Mouse (Mus musculus) heart, embryonic 14.5 days (tissue): ENCODE measurements around the gene Vps13a. TPM values are rescaled to one million over a fixed set of nuclear protein-coding genes. Genes with fewer than 3 reads are reported as not detected.
"Not testable (repeated sequence)": the region's sequence is repeated elsewhere in the genome, so short reads cannot be mapped to it uniquely, and the experiment has no call there.

Experiments
- ATAC-seq: fragments of 200-750 bp; cut with Nextera tagmentation; 2 replicates; pipeline ENCODE4 v1.8.0; 2017; ENCODE audit warnings: low read depth, moderate TSS enrichment; ENCODE audit not compliant: insufficient number of reproducible peaks, insufficient read depth, low FRiP score
- H3K27ac ChIP-seq, 2 experiments: fragments of 200-500 bp in 1 of 2; fragments of 300-500 bp in 1 of 2; sonication (generic) in 1 of 2; replicated peaks in 1 of 2; 2 replicates each; pipeline ENCODE4 v1.5.1; 2012 to 2014; ENCODE audit warnings: low read depth in 2 of 2, low read length in 2 of 2, control low read depth in 1 of 2, mild to moderate bottlenecking in 1 of 2, mixed read lengths in 1 of 2; ENCODE audit not compliant: control insufficient read depth in 1 of 2, insufficient read depth in 1 of 2
- H3K27me3 ChIP-seq: fragments of 300-500 bp; sonication (generic); 2 replicates; pipeline ENCODE4 v1.6.1; 2014; ENCODE audit warnings: mild to moderate bottlenecking, low read length, control low read depth; ENCODE audit not compliant: control insufficient read depth, insufficient read depth
- H3K36me3 ChIP-seq: fragments of 300-500 bp; sonication (generic); 2 replicates; pipeline ENCODE4 v1.6.1; 2014; ENCODE audit warnings: mild to moderate bottlenecking, control low read depth, low read length, mixed read lengths; ENCODE audit not compliant: control insufficient read depth, insufficient read depth
- H3K4me1 ChIP-seq, 2 experiments: fragments of 200-500 bp in 1 of 2; fragments of 300-500 bp in 1 of 2; sonication (generic) in 1 of 2; 2 replicates each; pipeline ENCODE4 v1.6.1; 2012 to 2014; ENCODE audit warnings: low read length in 2 of 2, control low read depth in 1 of 2, mixed read lengths in 1 of 2; ENCODE audit not compliant: control insufficient read depth in 2 of 2, insufficient read depth in 2 of 2
- H3K4me2 ChIP-seq: fragments of 300-500 bp; sonication (generic); 2 replicates; pipeline ENCODE4 v1.6.1; 2014; ENCODE audit warnings: mild to moderate bottlenecking, low read length
- H3K4me3 ChIP-seq, 2 experiments: fragments of 200-500 bp in 1 of 2; fragments of 300-500 bp in 1 of 2; sonication (generic) in 1 of 2; 2 replicates each; pipeline ENCODE4 v1.5.1; 2012 to 2014; ENCODE audit warnings: low read length in 2 of 2, mild to moderate bottlenecking in 2 of 2, control low read depth in 1 of 2, low read depth in 1 of 2, moderate library complexity in 1 of 2; ENCODE audit not compliant: control insufficient read depth in 1 of 2, insufficient read depth in 1 of 2
- H3K9ac ChIP-seq: fragments of 300-500 bp; sonication (generic); 2 replicates; pipeline ENCODE4 v1.6.1; 2014; ENCODE audit warnings: mild to moderate bottlenecking, low read length
- H3K9me3 ChIP-seq: fragments of 300-500 bp; sonication (generic); 2 replicates; pipeline ENCODE4 v1.6.1; 2016; ENCODE audit warnings: low read length, control low read depth; ENCODE audit not compliant: control insufficient read depth
- WGBS: fragments of 180-500 bp; shearing (Covaris S2); extraction: QIAGEN DNeasy Blood & Tissue Kit; methylation state at CpG from one replicate; pipeline ENCODE4 v1.1.7; 2014; 5-methylcytosine and 5-hydroxymethylcytosine counted together
- polyA plus RNA-seq: library from polyadenylated mRNA; unstranded; fragments of >200 nt; fragmentation: Nextera tagmentation; extraction: Ambion mirVana; gene quantifications from 2 replicates; pipeline ENCODE4 v1.2.1, GENCODE M21; 2014

Vps13a gene
- polyA plus RNA-seq, 1 experiment from 2014 or later = 11.3 TPM

DNA sequence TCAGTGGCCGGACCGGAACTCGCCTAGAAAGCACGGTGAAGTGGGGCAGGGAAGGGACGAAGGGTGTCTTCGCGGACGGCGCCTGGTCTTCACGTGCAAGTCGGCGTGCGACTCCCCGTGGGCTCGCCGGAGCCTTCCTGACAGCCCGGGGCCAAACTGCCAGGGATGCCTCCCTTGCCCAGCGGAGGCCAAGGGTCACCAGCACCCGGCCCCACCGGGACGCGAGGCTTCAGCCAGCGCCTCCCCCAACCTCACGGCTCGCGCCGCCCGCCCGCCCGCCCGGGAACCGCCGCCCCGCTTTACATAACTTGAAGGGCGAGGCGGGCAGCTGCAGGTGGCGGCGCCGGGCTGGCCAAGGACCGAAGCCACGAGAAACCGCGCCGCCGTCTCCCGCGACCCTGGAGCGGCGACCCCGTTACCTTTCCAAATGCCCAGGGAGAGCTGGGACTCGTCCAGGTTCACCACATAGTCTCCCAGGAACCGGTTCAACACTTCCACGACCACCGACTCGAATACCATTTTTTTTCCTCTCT lies 416 bp downstream of the Vps13a start:
- H3K4me3 ChIP-seq = peak overlapping the region; percentile 67 to 72
- H3K9me3 ChIP-seq = no peaks in the 10 kb centered on the region
- H3K27me3 ChIP-seq = peaks cover 8% of the 10 kb centered on the region; the same call in 1 of the 2 replicates
- peak overlapping the region; percentile 82 for H3K4me2 ChIP-seq
- H3K36me3 ChIP-seq = no peaks in the 10 kb centered on the region
- H3K27ac ChIP-seq = 0 out of 4 replicates have a peak overlapping the region, but pooled peaks have one; percentile 1 to 28
- H3K9ac ChIP-seq = peak overlapping the region; percentile 76
- WGBS = under 1% methylated on average over 55 of the region's 55 CpGs
- H3K4me1 ChIP-seq = peaks cover 0 to 4% of the 10 kb centered on the region in 2 experiments; a peak in 1 of 4 replicates
- peak; percentile 58 for ATAC-seq

DNA sequence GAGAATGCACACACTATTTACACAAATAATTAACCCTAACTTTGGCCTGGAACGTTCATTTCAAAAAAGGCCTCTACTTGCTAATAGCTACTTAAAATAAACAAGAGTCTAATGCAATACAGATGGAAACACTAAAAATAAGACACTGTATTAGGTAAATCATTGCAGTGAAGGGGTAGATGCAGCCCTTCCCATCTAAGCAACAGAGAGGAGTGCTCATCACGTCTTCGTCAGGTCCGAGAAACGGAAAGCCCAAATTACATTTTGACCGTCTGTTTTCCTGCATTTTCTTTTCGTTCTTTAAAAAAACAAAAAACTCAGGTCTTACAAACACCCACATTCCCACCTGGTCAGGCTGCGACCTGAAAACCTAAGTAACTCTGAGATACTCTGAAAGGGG lies 947 bp downstream of the Vps13a start:
- H3K27me3 ChIP-seq = peaks cover 8% of the 10 kb centered on the region; the same call in 1 of the 2 replicates
- ATAC-seq = no peak
- peaks cover 0 to 4% of the 10 kb centered on the region in 2 experiments; a peak in 1 of 4 replicates for H3K4me1 ChIP-seq
- 0 out of 4 replicates have a peak overlapping the region, but pooled peaks of 1 of the 2 experiments have one; percentile 1 for H3K27ac ChIP-seq
- no peaks in the 10 kb centered on the region for H3K9me3 ChIP-seq
- H3K9ac ChIP-seq = peak overlapping the region; percentile 76
- H3K4me2 ChIP-seq = peak overlapping the region; percentile 82
- 17% methylated on average over 8 of the region's 8 CpGs for WGBS
- peak overlapping the region; percentile 67 to 72 for H3K4me3 ChIP-seq
- H3K36me3 ChIP-seq = no peaks in the 10 kb centered on the region

DNA sequence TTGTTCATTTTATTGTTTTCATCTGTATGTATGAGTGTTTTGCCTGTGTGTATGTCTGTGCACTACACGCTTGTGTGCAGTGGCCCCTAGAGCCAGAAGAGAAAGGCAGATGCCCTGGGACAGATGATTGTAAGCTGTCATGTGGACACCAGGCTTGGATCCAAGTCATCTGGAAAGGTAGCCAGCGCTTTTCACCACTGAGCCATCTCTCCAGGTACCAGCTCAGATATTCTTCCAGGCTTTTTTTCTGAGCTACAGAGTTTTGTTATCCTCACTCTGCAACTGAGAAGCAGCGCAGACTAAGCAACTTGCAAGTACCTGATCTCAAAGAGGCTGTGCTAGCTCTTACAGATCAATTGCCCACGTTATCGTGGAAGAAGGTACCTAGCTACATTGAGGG lies 1.5 kb downstream of the Vps13a start:
- WGBS = 72% methylated on average over 5 of the region's 5 CpGs
- Histone ChIP-seq H3K36me3 (no peaks in the 10 kb centered on the region), H3K4me2 (peak overlapping the region; percentile 82), H3K27me3 (peaks cover 8% of the 10 kb centered on the region; the same call in 1 of the 2 replicates), H3K9me3 (no peaks in the 10 kb centered on the region), H3K4me3 (0 out of 4 replicates have a peak overlapping the region, but pooled peaks of 1 of the 2 experiments have one; percentile 72), H3K4me1 (peaks cover 0 to 4% of the 10 kb centered on the region in 2 experiments; a peak in 1 of 4 replicates), H3K9ac (no peak overlapping the region), H3K27ac (no peak overlapping the region)
- no peak for ATAC-seq

DNA sequence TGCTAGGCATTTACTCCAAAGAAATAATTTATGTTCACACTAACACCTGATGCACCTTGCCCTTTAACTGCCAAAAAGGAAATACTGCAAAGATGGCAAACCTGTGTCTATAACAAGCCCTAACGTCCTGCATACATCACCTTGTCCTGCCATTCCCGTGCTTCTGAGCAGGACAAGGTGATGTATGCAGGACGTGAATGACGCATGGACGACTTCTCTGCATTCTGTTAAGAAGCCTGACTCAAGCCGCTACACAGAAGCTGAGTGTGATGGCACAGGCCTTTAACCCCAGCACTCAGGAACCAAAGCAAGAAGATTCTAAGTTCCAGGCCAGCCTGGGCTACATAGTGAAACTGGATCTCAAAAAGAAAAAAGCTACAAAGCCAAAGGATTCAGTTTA lies 2.2 kb downstream of the Vps13a start:
- Histone ChIP-seq H3K4me1 (peaks cover 0 to 4% of the 10 kb centered on the region in 2 experiments; a peak in 1 of 4 replicates), H3K4me2 (no peak overlapping the region), H3K36me3 (no peaks in the 10 kb centered on the region), H3K27me3 (peaks cover 8% of the 10 kb centered on the region; the same call in 1 of the 2 replicates), H3K9me3 (no peaks in the 10 kb centered on the region), H3K9ac (no peak overlapping the region), H3K27ac (no peak overlapping the region), H3K4me3 (no peak overlapping the region)
- no peak for ATAC-seq
- WGBS = 67% methylated on average over 6 of the region's 6 CpGs

GRCm38 (mm10) chr19:16777901-16778300 lies 2.8 kb downstream of the Vps13a start:
- Histone ChIP-seq H3K27ac (no peak overlapping the region), H3K9ac (no peak overlapping the region), H3K4me2 (no peak overlapping the region), H3K4me1 (peaks cover 0 to 9% of the 10 kb centered on the region in 2 experiments; a peak in 1 of 4 replicates), H3K27me3 (peaks cover 7% of the 10 kb centered on the region; the same call in 1 of the 2 replicates), H3K36me3 (no peaks in the 10 kb centered on the region), H3K4me3 (no peak overlapping the region), H3K9me3 (no peaks in the 10 kb centered on the region)
- no peak for ATAC-seq
- 76% methylated on average over 3 of the region's 3 CpGs for WGBS

DNA sequence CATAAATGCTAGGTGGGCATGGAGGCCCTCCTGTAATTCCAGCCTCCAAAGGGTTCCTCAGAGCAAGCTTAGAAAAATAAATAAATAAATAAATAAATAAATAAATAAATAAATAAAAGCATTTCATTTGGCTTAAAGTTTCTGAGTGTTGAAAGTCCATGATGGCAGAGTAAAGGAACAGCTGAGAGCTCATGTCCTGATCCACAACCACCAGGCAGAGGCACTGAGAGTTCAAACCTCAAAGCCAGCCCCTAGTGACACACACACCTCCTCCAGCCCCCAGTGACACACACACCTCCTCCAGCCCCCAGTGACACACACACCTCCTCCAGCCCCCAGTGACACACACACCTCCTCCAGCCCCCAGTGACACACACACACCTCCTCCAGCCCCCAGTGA lies 3.3 kb downstream of the Vps13a start:
- not testable (repeated sequence) for H3K27ac ChIP-seq, H3K27me3 ChIP-seq, ATAC-seq, H3K36me3 ChIP-seq, H3K4me3 ChIP-seq, H3K9me3 ChIP-seq, H3K4me1 ChIP-seq, H3K4me2 ChIP-seq, H3K9ac ChIP-seq

GRCm38 (mm10) chr19:16773237-16774016 lies 7.3 kb downstream of the Vps13a start:
- Histone ChIP-seq H3K4me2 (peak overlapping the region; percentile 45; the same call in 1 of the 2 replicates), H3K4me3 (peak overlapping the region in 1 of 2 experiments; percentile 20; a peak in 1 of 4 replicates), H3K27ac (no peak overlapping the region), H3K4me1 (peaks cover 0 to 6% of the 10 kb centered on the region in 2 experiments; a peak in 1 of 4 replicates), H3K36me3 (no peaks in the 10 kb centered on the region), H3K9ac (0 out of 2 replicates have a peak overlapping the region, but pooled peaks have one; percentile 34), H3K9me3 (no peaks in the 10 kb centered on the region), H3K27me3 (no peaks in the 10 kb centered on the region)
- 48% methylated on average over 11 of the region's 11 CpGs for WGBS
- ATAC-seq = no peak
